Mouse (Mus musculus): ENCODE measurements around the gene Mecr.

Gene Mecr

DNA sequence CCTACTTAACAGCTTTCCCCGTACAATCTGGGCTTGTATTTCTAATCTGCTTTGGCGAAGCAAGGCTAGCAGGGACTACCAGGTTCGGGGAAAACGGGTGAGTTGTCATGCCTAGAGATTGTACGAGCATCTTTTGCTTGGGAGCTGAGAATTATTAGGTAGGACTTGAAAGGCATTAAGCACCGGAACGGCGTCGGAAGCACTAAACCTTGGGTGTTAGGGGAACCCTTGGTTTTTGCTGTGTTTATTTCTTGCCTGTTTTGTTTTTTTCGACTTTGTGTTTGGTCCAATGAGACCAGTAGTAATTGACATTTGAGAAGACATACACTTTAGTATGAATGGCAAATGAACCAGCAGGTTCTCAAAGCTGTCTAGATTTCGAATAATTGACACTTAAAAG lies 31.3 kb downstream of the Mecr start:
- in situ Hi-C loops (cut with MboI; ENCODE audit: low pct_unique_long_range_greater_than_20kb in 1 of 2, low sequenced_read_pairs in 2 of 2, unreplicated experiment in 1 of 2): no loop called here

DNA sequence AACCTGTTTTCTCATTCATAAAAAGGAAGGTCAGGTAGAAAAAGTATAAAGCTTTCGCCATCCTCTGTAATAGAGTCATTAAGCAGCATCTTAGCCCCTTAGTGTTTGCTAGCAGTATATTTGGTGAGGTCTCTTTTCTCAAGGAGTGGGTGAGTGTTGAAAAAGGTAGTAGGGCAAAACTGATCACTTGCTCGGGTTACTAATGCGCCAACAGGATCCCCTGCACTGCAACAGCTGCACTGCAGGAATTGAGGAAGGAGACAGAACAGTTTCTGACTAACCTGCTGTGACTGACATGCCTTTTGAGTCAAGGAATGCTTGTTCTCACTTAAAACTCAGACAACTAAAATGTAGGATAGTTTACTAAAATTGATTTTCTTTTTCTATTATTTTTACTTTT lies 32.0 kb downstream of the Mecr start:
- in situ Hi-C loops (cut with MboI; ENCODE audit: low pct_unique_long_range_greater_than_20kb in 1 of 2, low sequenced_read_pairs in 2 of 2, unreplicated experiment in 1 of 2): no loop called here

DNA sequence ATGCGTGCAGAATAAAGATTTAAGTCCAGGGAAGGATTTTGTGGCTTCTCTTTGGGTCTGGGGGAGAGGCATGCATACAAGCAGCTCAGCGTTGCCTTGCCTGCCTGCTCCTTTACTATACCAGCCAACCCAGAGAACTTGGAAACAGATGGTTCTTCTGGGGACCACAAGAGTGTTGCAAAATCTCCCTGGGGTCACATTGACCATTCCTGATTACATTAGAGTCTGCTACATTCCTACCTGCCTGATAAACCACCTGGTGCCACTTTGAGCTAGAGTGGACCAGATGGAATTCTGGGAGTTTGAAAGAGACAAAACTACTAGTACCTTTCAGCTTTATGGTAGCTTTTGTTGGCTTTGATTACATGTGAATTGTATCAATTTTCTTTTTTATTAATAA lies 33.6 kb downstream of the Mecr start:
- in situ Hi-C loops (cut with MboI; ENCODE audit: low pct_unique_long_range_greater_than_20kb in 1 of 2, low sequenced_read_pairs in 2 of 2, unreplicated experiment in 1 of 2): no loop called here

DNA sequence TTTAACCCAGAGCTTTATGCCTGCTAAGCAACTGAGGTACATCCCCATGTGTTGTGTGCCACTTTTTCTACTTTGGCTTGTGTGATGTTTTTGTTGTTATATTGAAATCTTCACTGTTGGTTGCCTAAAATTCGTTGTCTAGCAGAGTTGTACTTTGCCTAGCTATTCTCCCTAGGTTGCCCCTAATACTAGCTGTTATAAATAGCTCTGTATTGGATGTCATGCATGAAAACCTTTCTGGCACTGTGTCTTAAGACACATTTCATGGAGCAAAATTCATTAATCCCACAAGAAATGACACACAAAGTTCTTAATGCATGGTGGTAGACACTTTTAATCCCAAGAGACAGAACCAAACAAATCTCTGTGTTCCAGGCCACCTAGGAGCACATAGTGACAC lies 36.4 kb downstream of the Mecr start:
- in situ Hi-C loops (cut with MboI; ENCODE audit: low pct_unique_long_range_greater_than_20kb in 1 of 2, low sequenced_read_pairs in 2 of 2, unreplicated experiment in 1 of 2): no loop called here

DNA sequence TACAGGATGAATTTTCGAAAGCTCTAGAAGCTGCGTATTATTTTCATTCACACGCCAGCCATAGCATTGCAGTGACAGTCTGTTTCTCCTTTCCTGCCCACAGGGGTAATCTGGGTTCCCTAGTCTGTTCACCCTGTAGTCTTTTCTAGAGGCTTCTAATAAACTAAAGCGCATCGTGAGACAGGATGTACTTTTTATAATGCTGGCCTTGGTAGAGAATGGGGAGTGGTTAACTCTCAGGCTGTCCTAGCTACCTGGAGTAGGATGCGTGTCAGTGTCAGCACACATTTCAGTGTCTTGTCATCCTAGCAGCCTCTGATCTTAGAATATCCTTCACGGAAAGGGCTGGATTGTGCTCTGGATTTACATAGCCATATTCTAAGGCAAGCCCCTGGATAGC lies 38.0 kb downstream of the Mecr start:
- in situ Hi-C loops (cut with MboI; ENCODE audit: low pct_unique_long_range_greater_than_20kb in 1 of 2, low sequenced_read_pairs in 2 of 2, unreplicated experiment in 1 of 2): no loop called here

DNA sequence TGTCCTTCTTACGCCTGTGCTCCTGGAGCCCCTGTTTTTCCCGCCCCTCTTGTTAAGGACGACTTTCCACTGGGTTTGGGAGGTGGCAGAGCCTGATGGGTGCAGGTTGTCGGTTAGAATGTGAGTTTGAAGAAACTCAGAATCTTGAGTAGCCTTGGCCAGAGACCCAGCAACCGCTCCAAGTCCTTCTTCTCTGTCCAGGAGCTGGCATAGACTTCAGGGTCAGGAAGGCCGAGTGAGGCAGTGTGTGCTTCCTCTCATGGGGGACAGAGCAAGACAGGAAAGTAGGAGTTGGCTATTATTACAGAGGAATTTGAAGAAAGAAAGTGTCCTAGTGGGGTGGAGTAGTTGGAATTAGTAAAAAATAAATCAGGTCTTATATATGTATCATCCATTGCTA lies 40.3 kb downstream of the Mecr start:
- in situ Hi-C loops (cut with MboI; ENCODE audit: low pct_unique_long_range_greater_than_20kb in 1 of 2, low sequenced_read_pairs in 2 of 2, unreplicated experiment in 1 of 2): no loop called here

DNA sequence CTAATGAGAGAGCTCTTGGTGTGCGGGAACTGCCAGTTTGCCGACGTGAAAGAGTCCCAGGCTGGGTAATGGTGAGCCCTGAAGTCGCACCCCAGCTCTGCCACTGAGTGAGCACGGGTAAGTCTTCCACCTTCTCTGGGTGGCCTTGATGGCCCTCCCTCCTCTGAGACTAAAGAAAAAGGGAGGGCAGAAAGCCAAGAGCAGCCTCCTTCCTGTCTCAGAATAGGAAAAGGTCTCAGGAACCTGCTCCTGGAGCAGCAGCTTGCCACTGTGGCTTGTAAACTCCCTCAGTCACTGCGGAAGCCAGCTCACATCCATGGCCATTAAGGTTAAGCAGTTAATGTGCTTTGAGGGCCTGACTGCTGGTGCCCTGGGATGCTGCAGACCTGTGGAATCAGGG lies 42.1 kb downstream of the Mecr start:
- in situ Hi-C loops (cut with MboI; ENCODE audit: low pct_unique_long_range_greater_than_20kb in 1 of 2, low sequenced_read_pairs in 2 of 2, unreplicated experiment in 1 of 2): no loop called here

DNA sequence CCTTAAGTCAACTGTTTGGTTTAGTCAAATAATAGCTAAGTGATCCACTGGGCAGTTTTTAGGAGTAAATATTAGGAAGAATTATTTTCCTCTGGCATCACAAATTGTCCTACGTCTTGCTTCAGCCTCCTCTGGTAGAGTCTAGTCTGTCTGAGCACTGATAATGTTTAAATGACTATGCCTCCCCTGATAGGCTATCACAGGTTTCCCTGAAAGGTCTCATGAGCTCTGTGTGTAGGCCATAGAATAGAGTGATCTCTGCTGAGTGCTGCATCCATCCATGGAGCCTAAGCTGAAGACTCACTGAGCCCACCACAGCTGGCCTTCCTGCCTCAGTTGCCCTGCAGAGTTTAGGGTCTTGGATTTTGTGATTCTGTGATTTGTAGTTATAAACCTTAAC lies 45.3 kb downstream of the Mecr start:
- in situ Hi-C loops (cut with MboI; ENCODE audit: low pct_unique_long_range_greater_than_20kb in 1 of 2, low sequenced_read_pairs in 2 of 2, unreplicated experiment in 1 of 2): no loop called here

DNA sequence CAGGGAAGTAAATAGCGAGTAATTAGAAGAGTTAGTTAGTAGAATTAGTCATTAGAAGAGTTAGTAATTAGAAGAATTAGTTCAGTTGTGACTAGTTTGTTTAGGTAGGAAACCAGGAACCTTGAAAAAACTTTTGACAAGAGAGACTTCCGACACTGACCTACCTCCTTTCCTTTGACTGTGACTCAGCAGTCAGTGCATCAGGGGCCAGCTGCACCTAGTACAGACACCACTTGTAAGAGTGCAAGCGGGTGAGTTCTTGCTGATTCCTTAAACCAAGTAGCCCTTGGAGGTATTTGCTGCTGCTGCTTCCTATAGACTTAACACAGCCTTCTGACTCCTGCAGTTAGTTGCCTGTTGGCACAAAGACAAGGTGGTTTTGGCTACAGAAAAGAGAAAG lies 47.4 kb downstream of the Mecr start:
- in situ Hi-C loops (cut with MboI; ENCODE audit: low pct_unique_long_range_greater_than_20kb in 1 of 2, low sequenced_read_pairs in 2 of 2, unreplicated experiment in 1 of 2): no loop called here

DNA sequence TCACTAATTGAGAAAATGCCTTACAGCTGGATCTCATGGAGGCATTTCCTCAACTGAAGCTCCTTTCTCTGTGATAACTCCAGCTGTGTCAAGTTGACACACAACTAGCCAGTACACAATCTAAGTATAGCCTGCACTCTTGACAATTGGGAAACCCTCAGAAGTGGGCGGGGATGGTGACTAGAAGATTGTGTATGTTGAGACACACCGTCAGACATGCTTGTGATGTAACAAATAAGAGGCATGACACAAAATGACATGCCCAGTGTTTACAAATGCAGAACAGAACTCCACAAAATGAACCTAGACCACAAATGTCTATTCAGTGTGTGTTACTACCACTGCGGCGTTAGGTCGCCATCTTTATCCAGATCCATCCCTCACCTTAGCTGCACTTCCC lies 53.8 kb downstream of the Mecr start:
- in situ Hi-C loops (cut with MboI; ENCODE audit: low pct_unique_long_range_greater_than_20kb in 1 of 2, low sequenced_read_pairs in 2 of 2, unreplicated experiment in 1 of 2): no loop called here

DNA sequence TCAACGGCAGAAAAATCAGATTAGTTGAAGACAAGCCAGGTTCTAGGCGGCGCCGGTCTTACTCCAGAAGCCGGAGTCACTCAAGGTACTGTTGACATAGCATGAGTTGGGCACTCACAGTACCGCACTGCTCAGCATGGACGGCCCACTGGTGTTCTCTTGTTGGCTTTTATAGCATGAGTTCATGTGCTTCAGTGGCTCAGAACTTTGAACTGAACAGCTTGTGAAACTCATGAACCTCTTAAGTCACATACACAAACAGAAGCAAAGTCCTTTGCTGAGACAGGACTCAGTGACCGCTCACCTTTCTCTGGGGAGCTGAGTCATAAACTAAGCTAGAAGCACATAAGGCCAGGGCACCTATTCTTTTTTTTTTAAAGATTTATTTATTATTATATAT lies 54.5 kb downstream of the Mecr start:
- in situ Hi-C loops (cut with MboI; ENCODE audit: low pct_unique_long_range_greater_than_20kb in 1 of 2, low sequenced_read_pairs in 2 of 2, unreplicated experiment in 1 of 2): no loop called here

DNA sequence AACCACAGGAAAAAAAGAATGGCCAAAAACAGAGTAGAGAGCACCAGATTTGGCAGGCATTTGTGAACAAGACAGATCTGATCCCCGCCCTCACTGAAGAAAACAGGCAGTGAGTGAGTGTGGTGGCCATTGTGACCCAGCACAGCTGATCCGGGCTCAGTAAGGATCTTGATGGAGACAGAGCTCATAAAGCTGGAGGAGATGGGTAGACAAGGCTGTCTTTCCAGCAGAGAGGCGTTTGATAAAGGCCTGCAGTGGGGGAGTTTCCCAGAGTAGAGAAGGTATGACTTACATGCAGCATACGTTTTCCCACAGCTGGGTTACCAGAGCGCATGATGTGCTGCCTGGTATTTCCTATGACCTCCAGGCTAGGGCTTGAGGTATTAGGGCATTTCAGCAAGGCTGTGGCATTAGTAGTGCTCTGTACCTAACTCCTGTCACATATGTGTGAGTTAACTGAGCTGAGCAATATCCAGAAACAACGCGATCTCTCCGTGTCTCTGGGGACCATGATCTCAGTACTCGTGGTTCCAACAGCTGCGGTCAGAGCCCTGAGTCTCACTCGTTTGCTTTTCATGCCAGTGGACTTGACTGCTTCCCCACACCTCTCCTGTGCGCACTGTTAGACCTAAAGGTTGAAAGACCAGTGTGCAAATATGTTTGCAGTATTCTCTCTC lies 55.4 kb downstream of the Mecr start:
- in situ Hi-C loops (cut with MboI; ENCODE audit: low pct_unique_long_range_greater_than_20kb in 1 of 2, low sequenced_read_pairs in 2 of 2, unreplicated experiment in 1 of 2): no loop called here

DNA sequence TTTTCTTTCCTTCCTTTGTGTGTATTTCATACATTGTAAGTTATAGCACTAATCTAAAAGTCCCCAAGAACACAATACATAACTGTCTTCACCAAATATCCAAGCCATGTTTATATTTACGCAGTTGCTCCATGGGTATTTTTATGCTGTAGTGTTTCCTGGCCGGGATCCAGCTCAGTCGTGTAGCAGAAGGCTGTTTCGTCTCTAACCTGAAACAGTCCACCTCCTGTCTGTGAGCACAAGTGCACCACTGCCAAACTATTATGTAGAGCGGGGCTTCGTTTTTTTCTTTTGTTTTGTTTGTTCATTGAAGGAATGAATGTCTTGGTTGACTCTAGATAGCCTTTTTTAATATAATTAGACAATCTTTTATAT lies 55.9 kb downstream of the Mecr start:
- in situ Hi-C loops (cut with MboI; ENCODE audit: low pct_unique_long_range_greater_than_20kb in 1 of 2, low sequenced_read_pairs in 2 of 2, unreplicated experiment in 1 of 2): no loop called here

DNA sequence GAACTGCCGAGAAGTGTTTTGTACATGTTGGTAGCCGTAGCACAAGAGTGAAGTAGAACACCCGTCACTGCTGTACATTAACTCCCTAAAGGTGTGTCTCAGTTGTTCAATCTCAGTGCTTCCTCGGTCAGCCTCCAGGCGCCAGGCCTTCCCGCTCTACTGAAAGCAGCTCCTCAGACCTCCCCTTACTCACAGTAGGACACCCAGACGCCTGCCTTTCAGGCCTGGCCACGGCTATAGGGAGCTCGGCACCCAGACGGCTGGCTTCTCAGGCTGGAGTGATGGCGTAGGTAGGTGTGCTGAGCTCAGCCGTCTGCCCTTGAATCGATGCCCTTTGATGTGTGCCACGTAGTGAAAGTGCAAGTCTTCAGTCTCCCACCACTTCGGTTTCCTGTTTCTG lies 57.8 kb downstream of the Mecr start:
- in situ Hi-C loops (cut with MboI; ENCODE audit: low pct_unique_long_range_greater_than_20kb in 1 of 2, low sequenced_read_pairs in 2 of 2, unreplicated experiment in 1 of 2): no loop called here

DNA sequence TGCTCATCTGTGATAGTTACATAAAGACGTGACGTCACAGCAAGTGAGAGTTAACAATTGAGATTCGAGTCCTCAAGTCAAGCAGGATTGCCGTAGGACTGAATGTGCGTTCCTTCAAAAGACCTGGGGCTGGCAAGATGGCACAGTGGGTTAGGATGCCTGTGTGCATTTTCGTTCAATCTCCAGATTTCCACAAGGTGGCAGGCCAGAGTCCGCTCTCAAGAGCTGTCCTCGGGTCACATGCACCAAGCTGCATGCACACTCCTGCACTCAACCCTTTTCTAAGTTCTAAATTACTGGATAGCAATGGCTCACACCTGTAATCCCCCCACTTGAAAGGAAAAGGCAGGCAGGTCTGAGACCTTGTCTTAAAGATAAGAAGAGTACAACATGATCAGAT lies 61.2 kb downstream of the Mecr start:
- in situ Hi-C loops (cut with MboI; ENCODE audit: low pct_unique_long_range_greater_than_20kb in 1 of 2, low sequenced_read_pairs in 2 of 2, unreplicated experiment in 1 of 2): no loop called here

DNA sequence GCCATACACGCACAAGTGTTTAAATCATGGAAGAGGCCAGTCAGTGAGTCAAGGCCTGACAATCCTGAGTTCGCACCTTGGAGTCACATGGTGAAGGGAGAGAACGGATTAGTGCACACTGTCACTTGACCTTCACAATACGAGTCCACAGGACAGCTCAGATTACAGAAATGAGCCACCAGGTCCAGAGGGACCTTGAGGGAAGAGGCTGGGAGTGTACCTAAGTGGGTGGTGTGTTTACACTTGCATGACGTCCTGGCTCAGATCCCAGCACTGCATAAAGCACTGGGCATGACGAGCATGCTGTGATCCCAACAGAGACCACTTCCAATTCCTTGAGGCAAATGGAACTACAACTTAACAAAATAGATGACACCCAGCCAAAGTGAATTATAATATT lies 63.2 kb downstream of the Mecr start:
- in situ Hi-C loops (cut with MboI; ENCODE audit: low pct_unique_long_range_greater_than_20kb in 1 of 2, low sequenced_read_pairs in 2 of 2, unreplicated experiment in 1 of 2): no loop called here

DNA sequence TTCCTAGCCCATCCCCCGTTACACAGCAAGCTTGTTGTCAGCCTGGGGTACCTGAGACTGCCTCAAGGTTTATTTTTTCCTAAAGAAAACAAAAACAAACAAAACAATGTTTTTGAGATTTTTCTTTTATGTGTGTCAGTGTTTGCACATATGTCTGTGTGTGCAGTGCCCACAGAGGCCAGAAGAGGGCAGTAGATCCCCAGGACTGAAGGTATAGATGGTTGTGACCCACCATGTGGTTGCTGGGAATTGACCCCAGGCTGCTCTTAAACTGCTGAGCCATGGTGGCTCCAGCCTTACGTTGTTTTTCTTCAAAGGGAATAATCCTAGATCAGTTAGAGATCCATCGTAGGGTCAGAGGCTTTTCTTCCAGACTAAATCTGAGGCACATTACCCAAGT lies 64.6 kb downstream of the Mecr start:
- in situ Hi-C loops (cut with MboI; ENCODE audit: low pct_unique_long_range_greater_than_20kb in 1 of 2, low sequenced_read_pairs in 2 of 2, unreplicated experiment in 1 of 2): no loop called here

DNA sequence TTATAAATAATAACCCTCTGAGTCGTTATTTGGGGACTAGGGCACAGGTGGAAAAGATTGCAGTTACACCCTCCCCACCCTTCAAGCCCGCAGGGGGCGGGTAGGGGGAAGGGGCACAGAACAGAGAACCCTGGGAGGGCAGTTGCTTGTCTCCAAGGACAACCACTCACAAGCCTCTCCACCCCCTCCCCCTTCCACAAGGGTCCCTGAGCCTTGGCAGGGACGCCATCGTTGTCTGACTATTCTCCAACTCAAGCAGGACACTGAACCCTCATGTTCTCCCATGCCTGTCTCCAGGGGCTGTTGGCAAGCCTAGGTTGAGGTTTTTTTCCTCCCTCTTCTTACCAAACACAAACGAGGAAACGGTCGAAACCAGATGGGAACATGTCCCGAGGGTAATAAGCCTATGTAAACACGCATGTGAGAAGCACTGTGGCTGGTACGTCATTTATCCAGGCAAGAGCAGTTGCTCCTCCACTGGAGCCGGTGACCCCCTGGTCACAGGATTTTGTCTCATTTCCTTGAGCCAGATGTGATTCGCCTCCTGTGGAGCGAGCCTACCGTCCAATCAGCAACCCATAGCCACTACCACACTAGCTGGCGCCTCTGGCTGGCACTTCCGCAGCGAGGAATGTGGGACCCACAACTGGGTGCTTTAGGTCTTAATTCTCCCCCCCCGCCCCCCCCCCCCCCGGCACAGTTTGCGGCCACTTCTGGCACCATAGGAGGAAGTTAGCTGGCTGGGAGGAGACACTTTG lies 67.1 kb downstream of the Mecr start:
- in situ Hi-C loops (cut with MboI; ENCODE audit: low pct_unique_long_range_greater_than_20kb in 1 of 2, low sequenced_read_pairs in 2 of 2, unreplicated experiment in 1 of 2): no loop called here

DNA sequence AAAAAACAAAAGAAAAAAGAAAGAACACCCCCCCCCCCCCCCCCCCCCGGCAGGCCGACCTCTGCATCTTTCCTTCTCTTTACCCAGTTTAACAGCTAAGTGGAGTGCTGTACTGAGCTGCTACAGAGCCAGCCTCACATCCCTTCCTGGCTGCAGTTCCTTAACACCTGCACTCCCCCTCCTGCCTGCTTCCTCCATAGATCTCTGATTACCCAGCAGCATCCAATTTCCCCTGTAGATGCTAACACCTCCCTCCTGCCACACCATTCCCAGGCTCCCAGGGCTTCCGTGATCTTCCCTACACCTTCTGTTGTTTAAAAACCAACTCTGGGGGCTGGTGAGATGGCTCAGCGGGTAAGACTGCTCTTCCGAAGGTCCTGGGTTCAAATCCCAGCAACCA lies 68.3 kb downstream of the Mecr start:
- in situ Hi-C loops (cut with MboI; ENCODE audit: low pct_unique_long_range_greater_than_20kb in 1 of 2, low sequenced_read_pairs in 2 of 2, unreplicated experiment in 1 of 2): no loop called here

DNA sequence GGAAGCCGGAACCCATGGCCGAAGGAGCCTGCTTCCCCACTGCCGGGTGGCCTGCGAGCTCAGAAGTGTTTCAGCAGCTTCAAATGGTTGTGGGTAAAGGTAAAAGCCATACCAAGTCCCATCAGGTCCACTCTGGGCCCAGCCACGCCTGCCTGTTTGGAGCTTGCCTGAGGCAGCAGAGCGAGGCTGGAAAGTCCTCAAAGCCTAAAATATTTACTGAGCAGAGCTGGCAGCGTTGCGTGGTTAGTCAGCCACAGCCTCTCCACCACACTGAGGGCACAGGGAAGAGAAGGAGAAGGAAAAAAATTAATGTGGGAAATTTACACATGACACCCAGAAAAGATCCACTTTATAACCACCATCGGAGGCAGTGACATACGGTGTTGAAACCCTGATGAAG lies 70.3 kb downstream of the Mecr start:
- in situ Hi-C loops (cut with MboI; ENCODE audit: low pct_unique_long_range_greater_than_20kb in 1 of 2, low sequenced_read_pairs in 2 of 2, unreplicated experiment in 1 of 2): no loop called here
